Mouse (Mus musculus) left cerebral cortex, postnatal 10 days (tissue): Measurements from ENCODE around the gene Kif22. TPM values are rescaled to one million over a fixed set of nuclear protein-coding genes. Genes with fewer than 3 reads are reported as not detected.

ENCODE experiments used
- DNase-seq, 2 experiments: peaks; one replicate each; pipeline ENCODE4 v3.0.0; 2021 to 2022; ENCODE audit warnings: low spot score in 2 of 2, mixed read lengths in 1 of 2; ENCODE audit errors: extremely low spot score in 1 of 2
- intact Hi-C: fragments of 180-260 bp; cut with DNase I; formaldehyde crosslinking; loops from one replicate; pipeline ENCODE4 v1.15.1; 2025
- microRNA-seq: library from miRNA; unstranded; fragments of <30 nt; microRNA quantifications from one replicate; pipeline ENCODE4 v1.2.0, GENCODE M21; 2022
- total RNA-seq, 2 experiments: library from RNA; stranded (reverse); gene quantifications; 2 replicates each; pipeline ENCODE4 v1.2.3; 2021

The Kif22 gene
- total RNA-seq, 2 experiments from 2014 or later: 8.8 to 9.8 TPM

GRCm38 (mm10) chr7:127008239-127009019 lies 33.8 kb downstream of the Kif22 start:
- intact Hi-C loops: no loop called here
- DNase-seq: peak in 1 of 2 experiments; percentile 65

GRCm38 (mm10) chr7:127007313-127008024 lies 34.8 kb downstream of the Kif22 start:
- no peak for DNase-seq
- intact Hi-C loops: no loop called here

- intact Hi-C loops: no loop called here
- no peak for DNase-seq
Measured at GRCm38 (mm10) chr7:127004122-127004875, 38.0 kb downstream of the Kif22 start.

GRCm38 (mm10) chr7:127003620-127004019 lies 38.7 kb downstream of the Kif22 start:
- intact Hi-C loops: no loop called here
- no peak for DNase-seq

GRCm38 (mm10) chr7:126999568-126999967 lies 42.7 kb downstream of the Kif22 start:
- intact Hi-C loops: no loop called here
- no peak for DNase-seq

- DNase-seq: no peak
- intact Hi-C loops: no loop called here
Measured at GRCm38 (mm10) chr7:126996449-126996848, 45.8 kb downstream of the Kif22 start.

- intact Hi-C loops: no loop called here
Measured at GRCm38 (mm10) chr7:126988816-126989215, 53.5 kb downstream of the Kif22 start.

GRCm38 (mm10) chr7:126986319-126986718 lies 56.0 kb downstream of the Kif22 start:
- intact Hi-C loops: no loop called here
- peak in 1 of 2 experiments; percentile 61 for DNase-seq

More at GRCm38 (mm10) chr7:126988816-126989215, 53.5 kb downstream of the Kif22 start:
- no peak for DNase-seq

- intact Hi-C loops: no loop called here
- no peak for DNase-seq
Measured at GRCm38 (mm10) chr7:126984667-126985444, 57.4 kb downstream of the Kif22 start.

GRCm38 (mm10) chr7:126983113-126983512 lies 59.2 kb downstream of the Kif22 start:
- intact Hi-C loops: no loop called here

GRCm38 (mm10) chr7:126982054-126982453 lies 60.2 kb downstream of the Kif22 start:
- DNase-seq: no peak
- intact Hi-C loops: no loop called here

More at GRCm38 (mm10) chr7:126983113-126983512, 59.2 kb downstream of the Kif22 start:
- no peak for DNase-seq

- DNase-seq: no peak
- intact Hi-C loops: no loop called here
Measured at GRCm38 (mm10) chr7:126981601-126982000, 60.7 kb downstream of the Kif22 start.

GRCm38 (mm10) chr7:126978841-126979240 lies 63.4 kb downstream of the Kif22 start:
- no peak for DNase-seq
- intact Hi-C loops: loop anchor here (5.0 kb wide), 1 partner anchor 38 kb away; the partner anchor contains the start of genes Pagr1a and Pagr1b

Small RNA genes within 50 kb of the gene (microRNA-seq; reads per million reads assigned to microRNA genes)
- gene Gm44343: not detected

Other genes starting within 250 kb of the Kif22 start
- 10 to 100 TPM; 54.4 to 56.2 TPM for gene Ppp4c, start 250.0 kb downstream of the Kif22 start, total RNA-seq
- 100 to 1,000 TPM; 135 to 141 TPM for gene Fam57b, start 244.8 kb downstream of the Kif22 start, total RNA-seq
- gene 4930451I11Rik, start 210.8 kb downstream of the Kif22 start, total RNA-seq: not detected
- gene Doc2a, start 195.1 kb downstream of the Kif22 start, total RNA-seq: 10 to 100 TPM; 74.1 to 80.3 TPM
- 10 to 100 TPM; 32.4 to 41.1 TPM for gene Hirip3, start 180.5 kb downstream of the Kif22 start, total RNA-seq
- 10 to 100 TPM; 51.5 to 56.4 TPM for gene Ino80e, start 180.1 kb downstream of the Kif22 start, total RNA-seq
- gene Taok2, start 157.8 kb downstream of the Kif22 start, total RNA-seq: 100 to 1,000 TPM; 161 to 168 TPM
- 10 to 100 TPM; 22.4 to 25.2 TPM for gene Tmem219, start 119.6 kb downstream of the Kif22 start, total RNA-seq
- gene Kctd13, start 113.6 kb downstream of the Kif22 start, total RNA-seq: 100 to 1,000 TPM; 143 to 150 TPM
- gene Asphd1, start 92.9 kb downstream of the Kif22 start, total RNA-seq: 10 to 100 TPM; 49.0 to 58.8 TPM
- gene Sez6l2, start 91.9 kb downstream of the Kif22 start, total RNA-seq: 100 to 1,000 TPM; 306 to 312 TPM
- 100 to 1,000 TPM; 163 to 166 TPM for gene Cdipt, start 66.6 kb downstream of the Kif22 start, total RNA-seq
- under 1 TPM in 1 of 2 experiments, not detected in 1; 0.17 TPM for gene Cdiptos, start 66.4 kb downstream of the Kif22 start, total RNA-seq
- 1 to 10 TPM; 4.4 to 4.5 TPM for gene Mvp, start 27.9 kb downstream of the Kif22 start, total RNA-seq
- gene Pagr1b, start 26.0 kb downstream of the Kif22 start, total RNA-seq: under 1 TPM in 1 of 2 experiments, not detected in 1; 0.94 TPM
- gene Pagr1a, start 25.1 kb downstream of the Kif22 start, total RNA-seq: 10 to 100 TPM; 17.1 to 17.7 TPM
- gene Gm42742, start 21.4 kb downstream of the Kif22 start, total RNA-seq: 10 to 100 TPM; 38.9 to 40.8 TPM
- gene Prrt2, start 21.3 kb downstream of the Kif22 start, total RNA-seq: 100 to 1,000 TPM; 182 to 196 TPM
- gene Maz, start 15.4 kb downstream of the Kif22 start, total RNA-seq: 100 to 1,000 TPM; 265 to 274 TPM
- gene Zg16, start 44.9 kb upstream of the Kif22 start, total RNA-seq: not detected
- 1 to 10 TPM; 1.4 to 2.1 TPM for gene AI467606, start 48.9 kb upstream of the Kif22 start, total RNA-seq
- gene Qprt, start 79.8 kb upstream of the Kif22 start, total RNA-seq: under 1 TPM in 1 of 2 experiments, not detected in 1; 0.22 TPM
- gene Spn, start 95.4 kb upstream of the Kif22 start, total RNA-seq: under 1 TPM; 0.11 to 0.12 TPM
- gene Cd2bp2, start 153.6 kb upstream of the Kif22 start, total RNA-seq: 10 to 100 TPM; 74.0 to 75.8 TPM
- 10 to 100 TPM; 85.6 to 88.0 TPM for gene Tbc1d10b, start 166.0 kb upstream of the Kif22 start, total RNA-seq
- 1 to 10 TPM in 1 of 2 experiments, not detected in 1; 1.2 TPM for gene Mylpf, start 166.4 kb upstream of the Kif22 start, total RNA-seq
- gene Zfp553, start 190.6 kb upstream of the Kif22 start, total RNA-seq: 10 to 100 TPM; 16.6 to 18.4 TPM
- gene Sept1, start 190.7 kb upstream of the Kif22 start, total RNA-seq: 1 to 10 TPM; 6.0 to 6.1 TPM
- 10 to 100 TPM; 53.6 to 65.0 TPM for gene Zfp771, start 201.8 kb upstream of the Kif22 start, total RNA-seq
- gene Dctpp1, start 218.2 kb upstream of the Kif22 start, total RNA-seq: 10 to 100 TPM; 40.7 to 40.9 TPM
- gene Sephs2, start 231.6 kb upstream of the Kif22 start, total RNA-seq: 10 to 100 TPM; 50.6 to 53.7 TPM